Mouse (Mus musculus): ENCODE data around the gene Ptger1. TPM values are rescaled to one million over a fixed set of nuclear protein-coding genes. Genes with fewer than 3 reads are reported as not detected.
A peak's percentile ranks its signal among the peaks of the same experiment; 100 is the strongest.

The Ptger1 gene
- polyA plus RNA-seq, 1 experiment from 2014 or later = 0.48 TPM

GRCm38 (mm10) chr8:83638856-83639255 is 27.6 kb upstream of the Ptger1 start:
- ATAC-seq (ENCODE audit: insufficient read depth) = no peak
- no peaks in the 10 kb centered on the region for H3K36me3 ChIP-seq (replicated peaks)
- 57% methylated on average over 4 of the region's 4 CpGs for WGBS (ENCODE audit: insufficient replicate concordance)
- no peaks in the 10 kb centered on the region for H3K9me3 ChIP-seq (replicated peaks)
- no peak overlapping the region for H3K4me2 ChIP-seq
- H3K4me1 ChIP-seq (replicated peaks) = no peaks in the 10 kb centered on the region
- H3K9ac ChIP-seq = no peak overlapping the region
- no peak overlapping the region for H3K4me3 ChIP-seq (replicated peaks)
- peaks cover 42% of the 10 kb centered on the region for H3K27me3 ChIP-seq
- H3K27ac ChIP-seq (replicated peaks) = no peak overlapping the region

- ATAC-seq (ENCODE audit: insufficient read depth) = no peak
- WGBS (ENCODE audit: insufficient replicate concordance) = 38% methylated on average over 5 of the region's 5 CpGs
Observed at GRCm38 (mm10) chr8:83639649-83640048, 26.8 kb upstream of the Ptger1 start.

GRCm38 (mm10) chr8:83647511-83647910 is 19.0 kb upstream of the Ptger1 start:
- WGBS (ENCODE audit: insufficient replicate concordance) = 90% methylated on average over 11 of the region's 11 CpGs
- no peaks in the 10 kb centered on the region for H3K36me3 ChIP-seq (replicated peaks)
- no peak overlapping the region for H3K4me2 ChIP-seq
- H3K9ac ChIP-seq = no peak overlapping the region
- peaks cover 44% of the 10 kb centered on the region for H3K27me3 ChIP-seq
- H3K27ac ChIP-seq (replicated peaks) = no peak overlapping the region
- no peaks in the 10 kb centered on the region for H3K9me3 ChIP-seq (replicated peaks)
- peaks cover 7% of the 10 kb centered on the region for H3K4me1 ChIP-seq (replicated peaks)
- H3K4me3 ChIP-seq (replicated peaks) = no peak overlapping the region
- no peak for ATAC-seq (ENCODE audit: insufficient read depth)

More at GRCm38 (mm10) chr8:83639649-83640048, 26.8 kb upstream of the Ptger1 start:
- Histone ChIP-seq H3K36me3 (replicated peaks) (no peaks in the 10 kb centered on the region), H3K4me2 (no peak overlapping the region), H3K9ac (no peak overlapping the region), H3K27me3 (peaks cover 50% of the 10 kb centered on the region), H3K9me3 (replicated peaks) (no peaks in the 10 kb centered on the region), H3K4me3 (replicated peaks) (no peak overlapping the region), H3K4me1 (replicated peaks) (no peaks in the 10 kb centered on the region), H3K27ac (replicated peaks) (no peak overlapping the region)

- H3K9me3 ChIP-seq (replicated peaks) = no peaks in the 10 kb centered on the region
- WGBS (ENCODE audit: insufficient replicate concordance) = 77% methylated on average over 4 of the region's 4 CpGs
- no peak overlapping the region for H3K27ac ChIP-seq (replicated peaks)
- H3K36me3 ChIP-seq (replicated peaks) = no peaks in the 10 kb centered on the region
- peaks cover 39% of the 10 kb centered on the region for H3K27me3 ChIP-seq
- no peak for ATAC-seq (ENCODE audit: insufficient read depth)
- no peak overlapping the region for H3K4me3 ChIP-seq (replicated peaks)
- H3K9ac ChIP-seq = no peak overlapping the region
- peaks cover 11% of the 10 kb centered on the region for H3K4me1 ChIP-seq (replicated peaks)
- no peak overlapping the region for H3K4me2 ChIP-seq
Observed at GRCm38 (mm10) chr8:83648031-83648430, 18.4 kb upstream of the Ptger1 start.

GRCm38 (mm10) chr8:83649699-83650098 is 16.8 kb upstream of the Ptger1 start:
- H3K4me3 ChIP-seq (replicated peaks) = no peak overlapping the region
- WGBS (ENCODE audit: insufficient replicate concordance) = 83% methylated on average over 6 of the region's 6 CpGs

GRCm38 (mm10) chr8:83652030-83652743 is 14.3 kb upstream of the Ptger1 start, which contains the start of gene Gipc1:
Gene Gipc1, plus strand, starts transcription at chr8:83652677.
- peak; percentile 94 for ATAC-seq (ENCODE audit: insufficient read depth)
- WGBS (ENCODE audit: insufficient replicate concordance) = 4% methylated on average over 50 of the region's 50 CpGs
- H3K9ac ChIP-seq = peak within 1 kb of the TSS; percentile 95

More at GRCm38 (mm10) chr8:83649699-83650098, 16.8 kb upstream of the Ptger1 start:
- Histone ChIP-seq H3K4me2 (no peak overlapping the region), H3K27ac (replicated peaks) (no peak overlapping the region), H3K9ac (no peak overlapping the region), H3K4me1 (replicated peaks) (peaks cover 25% of the 10 kb centered on the region), H3K27me3 (peaks cover 24% of the 10 kb centered on the region), H3K9me3 (replicated peaks) (no peaks in the 10 kb centered on the region), H3K36me3 (replicated peaks) (no peaks in the 10 kb centered on the region)
- ATAC-seq (ENCODE audit: insufficient read depth) = no peak

GRCm38 (mm10) chr8:83652744-83653661 is 13.5 kb upstream of the Ptger1 start:
- Histone ChIP-seq H3K4me1 (replicated peaks) (peaks cover 57% of the 10 kb centered on the region), H3K9ac (peak overlapping the region; percentile 95), H3K4me3 (replicated peaks) (peak overlapping the region; percentile 89), H3K4me2 (peak overlapping the region; percentile 91), H3K27me3 (no peaks in the 10 kb centered on the region; the same call in 1 of the 2 replicates), H3K9me3 (replicated peaks) (no peaks in the 10 kb centered on the region), H3K27ac (replicated peaks) (peak overlapping the region; percentile 86), H3K36me3 (replicated peaks) (0 out of 2 replicates have a peak, but pooled peaks cover 4% of the 10 kb centered on the region)
- ATAC-seq (ENCODE audit: insufficient read depth) = peak; percentile 45
- under 1% methylated on average over 46 of the region's 46 CpGs for WGBS (ENCODE audit: insufficient replicate concordance)

More at GRCm38 (mm10) chr8:83652030-83652743, 14.3 kb upstream of the Ptger1 start, which contains the start of gene Gipc1:
- Histone ChIP-seq H3K9me3 (replicated peaks) (no peaks in the 10 kb centered on the region), H3K4me1 (replicated peaks) (peaks cover 50% of the 10 kb centered on the region), H3K36me3 (replicated peaks) (no peaks in the 10 kb centered on the region), H3K27ac (replicated peaks) (peak within 1 kb of the TSS; percentile 86), H3K27me3 (peaks cover 4% of the 10 kb centered on the region; the same call in 1 of the 2 replicates), H3K4me2 (peak within 1 kb of the TSS; percentile 91), H3K4me3 (replicated peaks) (peak within 1 kb of the TSS; percentile 89)

- ATAC-seq (ENCODE audit: insufficient read depth) = no peak
- peak overlapping the region; percentile 95 for H3K9ac ChIP-seq
- H3K4me1 ChIP-seq (replicated peaks) = peaks cover 57% of the 10 kb centered on the region
- H3K4me2 ChIP-seq = peak overlapping the region; percentile 91
- WGBS (ENCODE audit: insufficient replicate concordance) = 19% methylated on average over 10 of the region's 10 CpGs
- no peaks in the 10 kb centered on the region for H3K9me3 ChIP-seq (replicated peaks)
- peak overlapping the region; percentile 86 for H3K27ac ChIP-seq (replicated peaks)
- H3K27me3 ChIP-seq = no peaks in the 10 kb centered on the region; the same call in 1 of the 2 replicates
- H3K36me3 ChIP-seq (replicated peaks) = 0 out of 2 replicates have a peak, but pooled peaks cover 4% of the 10 kb centered on the region
- H3K4me3 ChIP-seq (replicated peaks) = peak overlapping the region; percentile 89
Observed at GRCm38 (mm10) chr8:83653662-83654017, 12.8 kb upstream of the Ptger1 start.

- no peaks in the 10 kb centered on the region for H3K9me3 ChIP-seq (replicated peaks)
- H3K36me3 ChIP-seq (replicated peaks) = 0 out of 2 replicates have a peak, but pooled peaks cover 4% of the 10 kb centered on the region
- H3K4me2 ChIP-seq = peak overlapping the region; percentile 10; the same call in 1 of the 2 replicates
- H3K27ac ChIP-seq (replicated peaks) = no peak overlapping the region
- WGBS (ENCODE audit: insufficient replicate concordance) = 70% methylated on average over 6 of the region's 6 CpGs
- H3K27me3 ChIP-seq = no peaks in the 10 kb centered on the region; the same call in 1 of the 2 replicates
- ATAC-seq (ENCODE audit: insufficient read depth) = no peak
- H3K4me1 ChIP-seq (replicated peaks) = peaks cover 57% of the 10 kb centered on the region
- no peak overlapping the region for H3K4me3 ChIP-seq (replicated peaks)
- H3K9ac ChIP-seq = no peak overlapping the region
Observed at GRCm38 (mm10) chr8:83654725-83655124, 11.8 kb upstream of the Ptger1 start.

- H3K27ac ChIP-seq (replicated peaks) = peak overlapping the region; percentile 65; the same call in 1 of the 2 replicates
Observed at GRCm38 (mm10) chr8:83656043-83656442, 10.4 kb upstream of the Ptger1 start.

More at GRCm38 (mm10) chr8:83656043-83656442, 10.4 kb upstream of the Ptger1 start:
- H3K9me3 ChIP-seq (replicated peaks) = no peaks in the 10 kb centered on the region
- ATAC-seq (ENCODE audit: insufficient read depth) = no peak
- H3K4me1 ChIP-seq (replicated peaks) = peaks cover 70% of the 10 kb centered on the region
- no peak overlapping the region for H3K4me2 ChIP-seq
- no peak overlapping the region for H3K4me3 ChIP-seq (replicated peaks)
- 0 out of 2 replicates have a peak, but pooled peaks cover 4% of the 10 kb centered on the region for H3K36me3 ChIP-seq (replicated peaks)
- WGBS (ENCODE audit: insufficient replicate concordance) = 66% methylated on average over 9 of the region's 9 CpGs
- no peak overlapping the region for H3K9ac ChIP-seq
- no peaks in the 10 kb centered on the region for H3K27me3 ChIP-seq

All from liver, embryonic 15.5 days (tissue).